Mouse (Mus musculus) cerebellum, adult 11-12 months (tissue): ENCODE measurements around the gene Tamm41.
A peak's percentile ranks its signal among the peaks of the same experiment; 100 is the strongest.

Experiments
- DNase-seq: peaks from one replicate; pipeline ENCODE4 v3.0.0; 2022

The Tamm41 gene

GRCm38 (mm10) chr6:114970386-114970785, 67.3 kb downstream of the Tamm41 start:
- DNase-seq = no peak

- peak; percentile 72 for DNase-seq
Measured at GRCm38 (mm10) chr6:114969213-114970120, 68.2 kb downstream of the Tamm41 start, which contains the start of gene Vgll4. Vgll4 (minus strand) TSS chr6:114969994.

- peak; percentile 93 for DNase-seq
Measured at GRCm38 (mm10) chr6:114968361-114969212, 69.1 kb downstream of the Tamm41 start.

GRCm38 (mm10) chr6:114967623-114968022, 70.1 kb downstream of the Tamm41 start:
- no peak for DNase-seq

GRCm38 (mm10) chr6:114966396-114967154, 71.1 kb downstream of the Tamm41 start:
- no peak for DNase-seq

- no peak for DNase-seq
Measured at GRCm38 (mm10) chr6:114965802-114966201, 71.9 kb downstream of the Tamm41 start.

- no peak for DNase-seq
Measured at GRCm38 (mm10) chr6:114965396-114965795, 72.3 kb downstream of the Tamm41 start.

GRCm38 (mm10) chr6:114964235-114964634, 73.4 kb downstream of the Tamm41 start:
- DNase-seq = no peak

- no peak for DNase-seq
Measured at GRCm38 (mm10) chr6:114963636-114964035, 74.0 kb downstream of the Tamm41 start.

GRCm38 (mm10) chr6:114961276-114962068, 76.2 kb downstream of the Tamm41 start:
- no peak for DNase-seq

GRCm38 (mm10) chr6:114959012-114959398, 78.7 kb downstream of the Tamm41 start:
- DNase-seq = no peak

GRCm38 (mm10) chr6:114958249-114959011, 79.2 kb downstream of the Tamm41 start:
- DNase-seq = no peak

- DNase-seq = no peak
Measured at GRCm38 (mm10) chr6:114957756-114958155, 79.9 kb downstream of the Tamm41 start.

- no peak for DNase-seq
Measured at GRCm38 (mm10) chr6:114954496-114954895, 83.2 kb downstream of the Tamm41 start.
